Mouse (Mus musculus): ENCODE measurements at regions not wholly inside any gene's neighbourhood (a gene's known extent, or its start where the extent isn't known, plus 50 kb on each side); places are given as distances from the start of the nearest gene placed in this dataset.
"Not testable (repeated sequence)": the region's sequence is repeated elsewhere in the genome, so short reads cannot be mapped to it uniquely, and the experiment has no call there.

GRCm38 (mm10) chr2:135525779-135526178 is 133.0 kb upstream of the Plcb4 start:
- no peak for DNase-seq (ENCODE audit: low read depth, low spot score)

GRCm38 (mm10) chr2:135529619-135530018 is 129.2 kb upstream of the Plcb4 start:
- DNase-seq (ENCODE audit: low read depth, low spot score): no peak

GRCm38 (mm10) chr2:135536303-135536871 is 122.4 kb upstream of the Plcb4 start:
- DNase-seq (ENCODE audit: low read depth, low spot score): no peak

GRCm38 (mm10) chr2:135538022-135538421 is 120.8 kb upstream of the Plcb4 start:
- DNase-seq (ENCODE audit: low read depth, low spot score): no peak

- DNase-seq (ENCODE audit: low read depth, low spot score): no peak
Measured at GRCm38 (mm10) chr2:135541058-135541457, 117.8 kb upstream of the Plcb4 start.

- DNase-seq (ENCODE audit: low read depth, low spot score): no peak
Measured at GRCm38 (mm10) chr2:135541930-135542329, 116.9 kb upstream of the Plcb4 start.

GRCm38 (mm10) chr2:135544882-135545281 is 113.9 kb upstream of the Plcb4 start:
- no peak for DNase-seq (ENCODE audit: low read depth, low spot score)

- DNase-seq (ENCODE audit: low read depth, low spot score): no peak
Measured at GRCm38 (mm10) chr2:135547966-135548365, 110.8 kb upstream of the Plcb4 start.

GRCm38 (mm10) chr2:135553031-135553430 is 105.8 kb upstream of the Plcb4 start:
- no peak for DNase-seq (ENCODE audit: low read depth, low spot score)

GRCm38 (mm10) chr2:135558026-135558425 is 100.8 kb upstream of the Plcb4 start:
- DNase-seq (ENCODE audit: low read depth, low spot score): not testable (repeated sequence)

GRCm38 (mm10) chr2:135559328-135559727 is 99.5 kb upstream of the Plcb4 start:
- no peak for DNase-seq (ENCODE audit: low read depth, low spot score)

GRCm38 (mm10) chr2:135559933-135560710 is 98.7 kb upstream of the Plcb4 start:
- no peak for DNase-seq (ENCODE audit: low read depth, low spot score)

GRCm38 (mm10) chr2:135560856-135561255 is 98.0 kb upstream of the Plcb4 start:
- no peak for DNase-seq (ENCODE audit: low read depth, low spot score)

GRCm38 (mm10) chr2:135561716-135562115 is 97.1 kb upstream of the Plcb4 start:
- DNase-seq (ENCODE audit: low read depth, low spot score): no peak

- DNase-seq (ENCODE audit: low read depth, low spot score): no peak
Measured at GRCm38 (mm10) chr2:135562140-135562890, 96.5 kb upstream of the Plcb4 start.

- no peak for DNase-seq (ENCODE audit: low read depth, low spot score)
Measured at GRCm38 (mm10) chr2:135564231-135564630, 94.6 kb upstream of the Plcb4 start.

- no peak for DNase-seq (ENCODE audit: low read depth, low spot score)
Measured at GRCm38 (mm10) chr2:135568350-135568749, 90.5 kb upstream of the Plcb4 start.

GRCm38 (mm10) chr2:135571599-135571998 is 87.2 kb upstream of the Plcb4 start:
- no peak for DNase-seq (ENCODE audit: low read depth, low spot score)

- DNase-seq (ENCODE audit: low read depth, low spot score): no peak
Measured at GRCm38 (mm10) chr2:135577228-135577627, 81.6 kb upstream of the Plcb4 start.

GRCm38 (mm10) chr2:135578135-135578534 is 80.7 kb upstream of the Plcb4 start:
- DNase-seq (ENCODE audit: low read depth, low spot score): no peak

GRCm38 (mm10) chr2:135579514-135579913 is 79.3 kb upstream of the Plcb4 start:
- no peak for DNase-seq (ENCODE audit: low read depth, low spot score)

- DNase-seq (ENCODE audit: low read depth, low spot score): no peak
Measured at GRCm38 (mm10) chr2:135580051-135580450, 78.8 kb upstream of the Plcb4 start.

- no peak for DNase-seq (ENCODE audit: low read depth, low spot score)
Measured at GRCm38 (mm10) chr2:135582341-135582740, 76.5 kb upstream of the Plcb4 start.
